Mouse (Mus musculus) Patski (cell line): ENCODE data around the gene Ift74. TPM values are rescaled to one million over a fixed set of nuclear protein-coding genes. Genes with fewer than 3 reads are reported as not detected.

Experiments
- ATAC-seq: fragments of 100-300 bp; one replicate; pipeline ENCODE4 v1.8.0; 2021
- CTCF ChIA-PET: fragments of 350-600 bp; sonication (Branson Sonifier 250); formaldehyde crosslinking; loops from one replicate; lab custom pipeline; 2022; ENCODE audit warnings: inconsistent platforms; lab: Charles Lee
- POLR2A ChIA-PET: fragments of 350-600 bp; sonication (Branson Sonifier 250); formaldehyde crosslinking; loops from one replicate; lab custom pipeline; 2022; ENCODE audit warnings: antibody characterized with exemption, inconsistent platforms; lab: Charles Lee
- DNase-seq: peaks from one replicate; pipeline ENCODE4 v3.0.0-alpha.2; 2011; ENCODE audit warnings: low read depth, low spot score
- H3K27me3 ChIP-seq: fragments of 371-371 bp; one replicate; pipeline ENCODE4 v1.5.1; 2021
- CTCF ChIP-seq: fragments of 100-300 bp; IDR thresholded peaks from one replicate; pipeline ENCODE4 v1.5.1; 2021
- in situ Hi-C: fragments of 300-500 bp; cut with MboI; formaldehyde crosslinking; loops from 3 replicates; pipeline ENCODE4 v1.11.1; 2018; ENCODE audit warnings: low pct_unique_long_range_greater_than_20kb, mixed read lengths
- polyA plus RNA-seq: library from polyadenylated mRNA; unstranded; gene quantifications from one replicate; pipeline ENCODE4 v1.2.3, GENCODE M21; 2021

Ift74 gene
- polyA plus RNA-seq, 1 experiment from 2014 or later = 46.5 TPM

DNA sequence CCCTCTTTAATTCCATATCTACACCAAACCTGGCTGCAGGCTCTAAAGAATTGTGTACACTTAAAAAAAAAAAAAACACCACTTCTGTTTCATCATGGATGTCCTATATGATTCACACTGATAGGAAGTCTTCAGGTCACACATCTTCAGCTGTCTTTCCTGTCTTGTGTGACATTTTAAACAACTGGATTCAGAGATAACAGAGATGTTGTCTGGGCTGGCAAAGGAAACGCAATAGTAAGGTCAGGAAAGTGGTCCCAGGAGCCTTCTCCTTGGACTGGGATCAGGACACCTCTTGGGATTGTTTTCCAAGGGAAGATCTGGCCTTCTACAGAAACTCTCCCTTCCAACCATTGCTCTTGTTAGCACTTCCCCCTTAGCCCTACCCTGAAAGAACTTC lies 127.5 kb downstream of the Ift74 start:
- ATAC-seq (no peak), DNase-seq (no peak)
- in situ Hi-C loops = no loop called here
- H3K27me3 ChIP-seq = peaks cover 6% of the 10 kb centered on the region
- CTCF ChIA-PET = no interaction called here
- TF ChIP-seq CTCF = no peak
- POLR2A ChIA-PET = no interaction called here

Other genes starting within 250 kb of the Ift74 start
- 0.14 TPM for gene Gm10306, start 57.9 kb upstream of the Ift74 start, polyA plus RNA-seq
- gene Caap1, start 57.7 kb upstream of the Ift74 start, polyA plus RNA-seq = 9.7 TPM
- gene Plaa, start 11.2 kb upstream of the Ift74 start, polyA plus RNA-seq = 51.6 TPM
- 0.12 TPM for gene Lrrc19, start 35.7 kb downstream of the Ift74 start, polyA plus RNA-seq
- gene Tek, start 124.8 kb downstream of the Ift74 start, polyA plus RNA-seq = not detected